Mouse (Mus musculus) neutrophil, adult 59 days (primary cell): Measurements from ENCODE around the gene Tbx1. TPM values are rescaled to one million over a fixed set of nuclear protein-coding genes. Genes with fewer than 3 reads are reported as not detected.

Experiments
- total RNA-seq, 2 experiments: library from RNA; stranded (reverse); gene quantifications; 1 replicate in 1 of 2; 2 replicates in 1 of 2; pipeline ENCODE4 v1.2.4; 2023

Gene Tbx1
- not detected for total RNA-seq

GRCm38 (mm10) chr16:18589804-18590790 is at the start of gene Tbx1:
TSS of gene Tbx1 (minus strand) at chr16:18590671.

GRCm38 (mm10) chr16:18629390-18630231 is 39.1 kb upstream of the Tbx1 start, which contains the start of gene Sept5:
TSS of gene Sept5 (minus strand) at chr16:18629954.

GRCm38 (mm10) chr16:18626376-18626878 is 36.0 kb upstream of the Tbx1 start, which contains the start of gene Gm49601:
TSS of gene Gm49601 (minus strand) at chr16:18626427.

GRCm38 (mm10) chr16:18622019-18622418 is 31.5 kb upstream of the Tbx1 start, which contains the start of gene Gp1bb:
TSS of gene Gp1bb (minus strand) at chr16:18622403.

Other genes with a start within 250 kb of the Tbx1 start
- 10 to 100 TPM; 26.4 to 26.6 TPM for gene Tango2, start 242.6 kb downstream of the Tbx1 start, total RNA-seq
- 1 to 10 TPM; 5.1 TPM for gene Arvcf, start 242.5 kb downstream of the Tbx1 start, total RNA-seq
- gene Txnrd2, start 164.3 kb downstream of the Tbx1 start, total RNA-seq, result 10 to 100 TPM; 10.8 to 11.2 TPM
- 10 to 100 TPM; 29.2 to 31.2 TPM for gene Comt, start 163.8 kb downstream of the Tbx1 start, total RNA-seq
- 1 to 10 TPM; 2.0 to 2.2 TPM for gene Gnb1l, start 92.0 kb downstream of the Tbx1 start, total RNA-seq
- 1 to 10 TPM; 2.1 to 2.4 TPM for gene Rtl10, start 91.8 kb downstream of the Tbx1 start, total RNA-seq
- under 1 TPM in 1 of 2 experiments, not detected in 1; 0.86 TPM for gene Gp1bb, start 31.7 kb upstream of the Tbx1 start, total RNA-seq
- gene Gm49601, start 35.8 kb upstream of the Tbx1 start, total RNA-seq, result 10 to 100 TPM; 57.0 to 57.7 TPM
- gene Sept5, start 39.3 kb upstream of the Tbx1 start, total RNA-seq, result 100 to 1,000 TPM; 177 to 200 TPM
- under 1 TPM in 1 of 2 experiments, not detected in 1; 0.35 TPM for gene Cldn5, start 186.2 kb upstream of the Tbx1 start, total RNA-seq
- gene Ufd1, start 221.1 kb upstream of the Tbx1 start, total RNA-seq, result 10 to 100 TPM; 61.3 to 67.0 TPM
- gene Cdc45, start 221.3 kb upstream of the Tbx1 start, total RNA-seq, result 10 to 100 TPM; 36.6 to 36.7 TPM
- gene 2510002D24Rik, start 245.9 kb upstream of the Tbx1 start, total RNA-seq, result 1 to 10 TPM; 6.6 to 9.2 TPM
- 1 to 10 TPM; 3.6 to 7.0 TPM for gene Gm28539, start 245.9 kb upstream of the Tbx1 start, total RNA-seq